Mouse (Mus musculus): ENCODE measurements around the gene Fgfr2. TPM values are rescaled to one million over a fixed set of nuclear protein-coding genes. Genes with fewer than 3 reads are reported as not detected.
"Not testable (repeated sequence)": the region's sequence is repeated elsewhere in the genome, so short reads cannot be mapped to it uniquely, and the experiment has no call there.

Fgfr2 gene
- polyA plus RNA-seq, 1 experiment from 2014 or later, result 11.4 TPM

GRCm38 (mm10) chr7:130600074-130600473, 2523.1 kb downstream of the Fgfr2 start:
- no peaks in the 10 kb centered on the region for H3K9me3 ChIP-seq (replicated peaks; ENCODE audit: control insufficient read depth, low read length)
- H3K4me3 ChIP-seq (ENCODE audit: low read depth, low read length), result no peak overlapping the region
- H3K4me2 ChIP-seq (ENCODE audit: low read depth, low read length), result no peak overlapping the region
- no peaks in the 10 kb centered on the region; the same call in 1 of the 2 replicates for H3K4me1 ChIP-seq (ENCODE audit: control insufficient read depth, low read depth, low read length)
- H3K27me3 ChIP-seq (ENCODE audit: control insufficient read depth, insufficient read depth, low read depth, low read length), result no peaks in the 10 kb centered on the region
- H3K9ac ChIP-seq (ENCODE audit: low read depth, low read length), result no peak overlapping the region
- ATAC-seq (ENCODE audit: low read depth), result no peak
- WGBS (ENCODE audit: insufficient replicate concordance), result 49% methylated on average over 3 of the region's 3 CpGs
- no peak overlapping the region for H3K27ac ChIP-seq (ENCODE audit: low read length)
- H3K36me3 ChIP-seq (ENCODE audit: control insufficient read depth, insufficient read depth), result no peaks in the 10 kb centered on the region

- WGBS (ENCODE audit: insufficient replicate concordance), result 44% methylated on average over 6 of the region's 6 CpGs
- Histone ChIP-seq H3K27me3 (ENCODE audit: control insufficient read depth, insufficient read depth, low read depth, low read length) (no peaks in the 10 kb centered on the region), H3K4me2 (ENCODE audit: low read depth, low read length) (no peak overlapping the region), H3K9me3 (replicated peaks; ENCODE audit: control insufficient read depth, low read length) (no peaks in the 10 kb centered on the region), H3K4me3 (ENCODE audit: low read depth, low read length) (no peak overlapping the region), H3K27ac (ENCODE audit: low read length) (no peak overlapping the region), H3K36me3 (ENCODE audit: control insufficient read depth, insufficient read depth) (no peaks in the 10 kb centered on the region), H3K4me1 (ENCODE audit: control insufficient read depth, low read depth, low read length) (no peaks in the 10 kb centered on the region; the same call in 1 of the 2 replicates), H3K9ac (ENCODE audit: low read depth, low read length) (no peak overlapping the region)
- no peak for ATAC-seq (ENCODE audit: low read depth)
These were observed 2525.6 kb downstream of the Fgfr2 start for GRCm38 (mm10) chr7:130597546-130597945.

DNA sequence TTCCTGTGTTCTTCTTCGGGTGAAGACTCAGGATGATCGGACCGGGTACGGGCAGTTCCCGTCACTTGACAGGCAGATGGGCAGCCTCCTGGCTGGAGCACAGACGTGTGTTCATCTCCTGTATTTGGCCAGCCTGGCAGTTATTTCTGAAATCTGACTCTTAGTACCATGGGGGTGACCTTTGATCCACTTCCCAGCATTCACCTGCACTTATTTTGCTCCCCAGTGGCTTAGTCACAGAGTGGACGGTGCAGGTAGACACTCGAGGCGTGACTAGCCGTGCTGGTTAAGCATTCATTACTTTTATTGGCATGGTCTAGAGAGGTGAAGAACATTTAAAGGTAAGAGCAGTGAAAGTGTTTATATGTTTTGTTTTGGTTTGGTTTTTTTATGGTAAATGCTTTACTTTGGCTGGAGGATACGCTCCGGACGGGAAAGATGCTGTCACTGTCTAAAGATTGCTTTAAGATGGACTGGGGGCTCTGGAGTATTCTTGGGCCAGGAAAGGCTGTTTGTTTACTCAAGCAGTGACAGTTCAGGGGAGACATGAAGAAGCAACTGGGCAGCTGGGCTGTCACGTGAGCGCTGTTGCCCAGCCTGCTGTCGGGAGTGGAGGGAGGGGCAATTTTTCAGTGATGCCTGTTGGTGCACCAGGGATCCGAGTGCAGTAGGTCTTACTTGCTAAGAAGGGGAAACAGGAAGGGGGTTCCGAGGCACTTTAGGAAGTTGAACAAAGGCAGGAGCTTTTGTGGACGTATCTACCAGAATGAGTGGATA, 2526.9 kb downstream of the Fgfr2 start:
- not testable (repeated sequence) for H3K27ac ChIP-seq (ENCODE audit: low read length); H3K9me3 ChIP-seq (replicated peaks; ENCODE audit: control insufficient read depth, low read length); H3K4me2 ChIP-seq (ENCODE audit: low read depth, low read length); H3K27me3 ChIP-seq (ENCODE audit: control insufficient read depth, insufficient read depth, low read depth, low read length); H3K4me3 ChIP-seq (ENCODE audit: low read depth, low read length); H3K4me1 ChIP-seq (ENCODE audit: control insufficient read depth, low read depth, low read length); H3K36me3 ChIP-seq (ENCODE audit: control insufficient read depth, insufficient read depth); H3K9ac ChIP-seq (ENCODE audit: low read depth, low read length)
- WGBS (ENCODE audit: insufficient replicate concordance), result 31% methylated on average over 9 of the region's 19 CpGs
- peak; percentile 52 for ATAC-seq (ENCODE audit: low read depth)

GRCm38 (mm10) chr7:130593375-130594239, 2529.5 kb downstream of the Fgfr2 start:
- H3K27ac ChIP-seq (ENCODE audit: low read length); ATAC-seq (ENCODE audit: low read depth); H3K4me1 ChIP-seq (ENCODE audit: control insufficient read depth, low read depth, low read length); H3K4me3 ChIP-seq (ENCODE audit: low read depth, low read length); H3K4me2 ChIP-seq (ENCODE audit: low read depth, low read length); H3K9ac ChIP-seq (ENCODE audit: low read depth, low read length); H3K9me3 ChIP-seq (replicated peaks; ENCODE audit: control insufficient read depth, low read length); H3K27me3 ChIP-seq (ENCODE audit: control insufficient read depth, insufficient read depth, low read depth, low read length); H3K36me3 ChIP-seq (ENCODE audit: control insufficient read depth, insufficient read depth): not testable (repeated sequence)
- 59% methylated on average over 6 of the region's 11 CpGs for WGBS (ENCODE audit: insufficient replicate concordance)

DNA sequence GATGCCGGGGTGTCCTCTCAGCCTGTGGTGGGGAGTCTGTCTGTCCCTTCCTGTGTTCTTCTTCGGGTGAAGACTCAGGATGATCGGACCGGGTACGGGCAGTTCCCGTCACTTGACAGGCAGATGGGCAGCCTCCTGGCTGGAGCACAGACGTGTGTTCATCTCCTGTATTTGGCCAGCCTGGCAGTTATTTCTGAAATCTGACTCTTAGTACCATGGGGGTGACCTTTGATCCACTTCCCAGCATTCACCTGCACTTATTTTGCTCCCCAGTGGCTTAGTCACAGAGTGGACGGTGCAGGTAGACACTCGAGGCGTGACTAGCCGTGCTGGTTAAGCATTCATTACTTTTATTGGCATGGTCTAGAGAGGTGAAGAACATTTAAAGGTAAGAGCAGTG, 2530.2 kb downstream of the Fgfr2 start:
- not testable (repeated sequence) for H3K9me3 ChIP-seq (replicated peaks; ENCODE audit: control insufficient read depth, low read length); H3K4me2 ChIP-seq (ENCODE audit: low read depth, low read length); H3K27ac ChIP-seq (ENCODE audit: low read length); H3K4me1 ChIP-seq (ENCODE audit: control insufficient read depth, low read depth, low read length); H3K36me3 ChIP-seq (ENCODE audit: control insufficient read depth, insufficient read depth); H3K27me3 ChIP-seq (ENCODE audit: control insufficient read depth, insufficient read depth, low read depth, low read length); H3K9ac ChIP-seq (ENCODE audit: low read depth, low read length); H3K4me3 ChIP-seq (ENCODE audit: low read depth, low read length)
- peak; percentile 47 for ATAC-seq (ENCODE audit: low read depth)
- WGBS (ENCODE audit: insufficient replicate concordance), result no CpG with 5 or more reads among the region's 11 CpGs

- no peak for ATAC-seq (ENCODE audit: low read depth)
- Histone ChIP-seq H3K4me1 (ENCODE audit: control insufficient read depth, low read depth, low read length) (no peaks in the 10 kb centered on the region), H3K4me3 (ENCODE audit: low read depth, low read length) (no peak overlapping the region), H3K36me3 (ENCODE audit: control insufficient read depth, insufficient read depth) (no peaks in the 10 kb centered on the region), H3K27ac (ENCODE audit: low read length) (no peak overlapping the region), H3K27me3 (ENCODE audit: control insufficient read depth, insufficient read depth, low read depth, low read length) (no peaks in the 10 kb centered on the region), H3K9me3 (replicated peaks; ENCODE audit: control insufficient read depth, low read length) (no peaks in the 10 kb centered on the region), H3K4me2 (ENCODE audit: low read depth, low read length) (no peak overlapping the region), H3K9ac (ENCODE audit: low read depth, low read length) (no peak overlapping the region)
- 41% methylated on average over 8 of the region's 8 CpGs for WGBS (ENCODE audit: insufficient replicate concordance)
These were observed 2532.2 kb downstream of the Fgfr2 start for GRCm38 (mm10) chr7:130590845-130591437.

DNA sequence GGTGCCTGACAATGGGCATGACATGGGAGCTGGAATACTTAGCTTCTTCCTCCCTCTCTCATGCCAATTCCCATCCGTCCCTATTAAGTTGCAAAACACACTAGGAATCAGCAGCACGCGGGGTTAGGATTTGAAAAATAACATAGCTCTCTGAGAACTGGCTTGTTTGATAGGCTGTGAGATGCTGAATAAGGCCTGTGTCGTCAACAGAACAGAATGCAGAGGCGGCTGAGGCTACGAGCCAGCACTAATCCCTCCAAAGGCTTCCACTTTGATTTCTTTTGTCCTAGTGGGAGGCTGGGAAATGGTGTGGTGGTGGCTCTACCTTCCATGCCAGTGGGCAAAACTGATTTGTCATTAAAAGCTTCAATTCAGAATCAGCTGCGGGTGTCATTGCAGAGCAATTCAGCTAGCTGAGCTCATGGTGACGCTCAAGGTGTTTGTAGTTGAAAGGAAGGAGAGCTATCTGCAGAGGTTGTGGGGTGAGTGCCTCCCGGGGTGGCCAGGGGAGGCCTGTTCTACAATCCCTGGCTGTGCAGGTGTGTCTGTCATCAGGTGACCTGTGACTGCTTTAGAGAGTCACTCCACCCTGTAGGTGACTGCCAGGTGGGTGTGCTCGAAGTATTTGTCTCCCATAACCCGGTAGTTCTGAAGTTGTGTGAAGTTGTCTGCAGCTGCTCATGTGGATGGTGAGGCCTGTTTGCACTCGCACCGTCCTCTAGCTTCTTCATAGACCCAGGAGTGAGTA, 2532.9 kb downstream of the Fgfr2 start:
- H3K9me3 ChIP-seq (replicated peaks; ENCODE audit: control insufficient read depth, low read length), result no peaks in the 10 kb centered on the region
- H3K9ac ChIP-seq (ENCODE audit: low read depth, low read length), result no peak overlapping the region
- no peaks in the 10 kb centered on the region for H3K27me3 ChIP-seq (ENCODE audit: control insufficient read depth, insufficient read depth, low read depth, low read length)
- H3K36me3 ChIP-seq (ENCODE audit: control insufficient read depth, insufficient read depth), result no peaks in the 10 kb centered on the region
- H3K4me2 ChIP-seq (ENCODE audit: low read depth, low read length), result no peak overlapping the region
- no peak overlapping the region for H3K27ac ChIP-seq (ENCODE audit: low read length)
- no peak overlapping the region for H3K4me3 ChIP-seq (ENCODE audit: low read depth, low read length)
- 61% methylated on average over 13 of the region's 13 CpGs for WGBS (ENCODE audit: insufficient replicate concordance)
- H3K4me1 ChIP-seq (ENCODE audit: control insufficient read depth, low read depth, low read length), result no peaks in the 10 kb centered on the region
- no peak for ATAC-seq (ENCODE audit: low read depth)

GRCm38 (mm10) chr7:130586521-130587072, 2536.6 kb downstream of the Fgfr2 start:
- H3K27me3 ChIP-seq (ENCODE audit: control insufficient read depth, insufficient read depth, low read depth, low read length), result no peaks in the 10 kb centered on the region
- no peak for ATAC-seq (ENCODE audit: low read depth)
- no peak overlapping the region for H3K9ac ChIP-seq (ENCODE audit: low read depth, low read length)
- H3K4me3 ChIP-seq (ENCODE audit: low read depth, low read length), result no peak overlapping the region
- no peak overlapping the region for H3K4me2 ChIP-seq (ENCODE audit: low read depth, low read length)
- H3K9me3 ChIP-seq (replicated peaks; ENCODE audit: control insufficient read depth, low read length), result no peaks in the 10 kb centered on the region
- H3K27ac ChIP-seq (ENCODE audit: low read length), result no peak overlapping the region
- H3K4me1 ChIP-seq (ENCODE audit: control insufficient read depth, low read depth, low read length), result no peaks in the 10 kb centered on the region
- 61% methylated on average over 2 of the region's 2 CpGs for WGBS (ENCODE audit: insufficient replicate concordance)
- H3K36me3 ChIP-seq (ENCODE audit: control insufficient read depth, insufficient read depth), result no peaks in the 10 kb centered on the region
